Mouse (Mus musculus): ENCODE results near the gene Eps15l1.

Gene Eps15l1

GRCm38 (mm10) chr8:72421362-72422335, at the start of gene Eps15l1:
TSS of gene Eps15l1 (minus strand) at chr8:72421460.
- peak; percentile 98 for DNase-seq

- no peak for DNase-seq
Observed at GRCm38 (mm10) chr8:72470684-72471083, 49.4 kb upstream of the Eps15l1 start.

DNA sequence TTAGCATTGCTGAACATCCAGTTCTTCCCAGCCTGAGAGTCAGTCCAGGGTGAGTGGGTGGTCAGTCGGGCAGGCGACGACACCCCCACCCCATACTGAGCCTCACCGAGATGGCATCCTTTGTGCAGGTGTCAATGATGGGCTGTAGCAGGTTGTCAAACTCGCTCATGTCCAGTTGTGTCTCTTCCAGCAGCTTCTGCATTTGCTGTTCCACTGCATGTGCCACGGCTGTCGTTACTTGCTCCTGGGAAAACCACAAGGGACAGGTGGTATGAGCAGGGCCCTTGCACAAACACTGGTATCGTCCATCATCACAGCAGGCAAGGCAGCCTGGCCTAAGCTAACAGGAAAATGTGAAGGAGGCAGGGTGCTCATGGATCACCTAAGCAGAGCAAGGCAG, 48.7 kb upstream of the Eps15l1 start:
- DNase-seq: no peak

GRCm38 (mm10) chr8:72469243-72469642, 48.0 kb upstream of the Eps15l1 start:
- no peak for DNase-seq

GRCm38 (mm10) chr8:72464211-72464610, 43.0 kb upstream of the Eps15l1 start:
- no peak for DNase-seq

- no peak for DNase-seq
Observed at GRCm38 (mm10) chr8:72459881-72460533, 38.7 kb upstream of the Eps15l1 start.

- no peak for DNase-seq
Observed at GRCm38 (mm10) chr8:72458457-72458856, 37.2 kb upstream of the Eps15l1 start.

DNA sequence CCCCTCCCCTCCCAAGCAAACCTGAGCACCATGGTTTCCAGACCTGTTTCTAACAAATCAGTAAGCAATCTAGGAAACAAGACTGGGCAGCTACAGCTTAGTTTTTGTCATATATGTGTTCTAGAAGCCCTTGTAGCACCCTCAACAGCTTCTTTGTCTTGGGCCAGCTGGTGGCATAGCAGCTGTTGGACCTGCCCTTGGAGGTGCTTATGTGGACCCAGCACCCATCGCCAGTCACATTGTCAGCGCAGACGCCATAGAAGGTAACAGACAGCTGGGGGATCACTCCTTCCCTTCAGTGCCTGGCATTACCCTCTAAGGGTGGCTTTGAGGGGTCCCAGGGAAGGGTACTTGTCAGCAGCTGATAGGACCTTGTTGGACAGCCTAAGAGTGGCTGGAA, 36.5 kb upstream of the Eps15l1 start:
- DNase-seq: no peak

DNA sequence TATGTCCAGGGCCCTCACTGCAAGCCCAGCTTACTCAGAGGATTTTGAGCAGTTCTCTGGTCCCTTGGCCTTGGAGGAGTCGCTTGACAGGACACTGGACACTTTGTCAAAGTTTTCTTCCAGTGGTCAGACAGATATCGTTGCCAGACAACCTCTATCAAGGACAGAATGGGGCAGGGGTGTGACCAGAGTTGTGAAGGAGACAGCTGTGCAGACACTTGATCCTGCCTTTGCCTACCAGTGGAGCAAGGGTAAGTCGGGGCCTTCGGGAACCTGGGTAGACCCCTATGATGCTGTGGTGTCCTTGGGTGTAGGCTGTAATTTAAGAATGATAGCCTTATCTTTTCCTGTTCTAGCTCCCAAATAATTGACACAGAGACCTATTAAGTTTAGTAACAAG, 34.1 kb upstream of the Eps15l1 start:
- DNase-seq: no peak

DNA sequence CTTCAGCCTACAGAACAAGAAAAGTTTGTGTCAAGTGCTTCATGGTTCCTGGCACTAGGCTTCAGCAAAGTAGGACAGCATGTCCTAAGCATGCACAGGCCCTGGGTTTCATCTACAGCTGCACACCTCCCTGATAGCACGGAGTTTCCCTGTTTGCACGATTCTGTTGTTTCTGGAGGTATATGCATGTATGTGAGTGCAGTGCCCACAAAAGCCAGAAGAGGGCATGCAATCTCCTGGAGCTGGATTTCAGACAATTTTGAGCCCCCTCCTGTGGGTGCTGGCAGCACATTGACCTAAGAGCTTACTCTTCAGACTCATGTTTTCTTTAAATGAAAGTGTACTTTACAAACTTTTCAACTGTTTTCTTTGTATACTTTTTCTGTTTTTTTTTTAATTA, 32.6 kb upstream of the Eps15l1 start:
- DNase-seq: no peak

- no peak for DNase-seq
Observed at GRCm38 (mm10) chr8:72451516-72451915, 30.3 kb upstream of the Eps15l1 start.

- DNase-seq: no peak
Observed at GRCm38 (mm10) chr8:72445071-72445470, 23.8 kb upstream of the Eps15l1 start.

GRCm38 (mm10) chr8:72443994-72444350, 22.7 kb upstream of the Eps15l1 start:
- DNase-seq: no peak

GRCm38 (mm10) chr8:72443338-72443993, 22.2 kb upstream of the Eps15l1 start, which contains the start of the genes Calr3 and 1700030K09Rik:
TSS of gene Calr3 (minus strand) at chr8:72443870.
TSS of gene 1700030K09Rik (plus strand) at chr8:72443880.
- DNase-seq: peak; percentile 97

- no peak for DNase-seq
Observed at GRCm38 (mm10) chr8:72438248-72439015, 17.2 kb upstream of the Eps15l1 start.

- DNase-seq: no peak
Observed at GRCm38 (mm10) chr8:72434952-72435351, 13.7 kb upstream of the Eps15l1 start.

DNA sequence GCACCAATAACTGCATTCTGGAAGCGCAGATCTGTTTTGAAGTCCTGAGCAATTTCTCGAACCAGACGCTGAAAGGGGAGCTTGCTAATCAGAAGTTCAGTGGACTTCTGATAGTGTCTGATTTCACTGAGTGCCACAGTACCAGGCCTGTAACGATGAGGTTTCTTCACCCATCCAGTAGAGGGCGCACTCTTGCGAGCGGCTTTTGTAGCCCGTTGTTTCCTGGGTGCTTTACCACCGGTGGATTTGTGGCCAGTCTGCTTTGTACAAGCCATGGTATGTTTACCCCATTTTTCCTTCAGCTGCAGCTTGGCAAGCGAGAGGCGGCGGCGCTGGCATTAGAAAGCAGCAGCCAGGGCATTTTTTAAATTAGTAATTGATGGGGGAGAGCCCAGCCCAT, 8.4 kb upstream of the Eps15l1 start:
- DNase-seq: no peak

DNA sequence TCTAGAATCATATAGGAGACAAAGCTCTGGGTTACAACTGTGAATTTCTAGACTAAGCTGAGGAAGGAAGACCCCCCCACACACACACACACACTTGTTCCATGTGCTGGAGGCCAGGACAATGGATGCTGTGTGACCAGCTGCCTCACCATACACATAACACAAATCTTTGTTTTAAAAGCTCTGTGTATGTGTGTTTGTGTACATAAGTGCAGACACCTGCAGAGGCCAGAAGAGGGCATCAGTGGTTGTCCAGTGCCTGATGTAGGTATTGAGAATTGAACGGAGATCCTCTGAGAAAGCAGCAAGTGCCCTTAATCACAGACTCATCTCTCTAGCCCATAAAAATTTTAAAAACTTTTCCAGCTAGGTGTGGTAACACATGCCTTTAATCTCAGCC, 1.7 kb upstream of the Eps15l1 start:
- no peak for DNase-seq

GRCm38 (mm10) chr8:72420571-72421361, 494 bp downstream of the Eps15l1 start:
- DNase-seq: peak; percentile 38

- no peak for DNase-seq
Observed at GRCm38 (mm10) chr8:72418073-72418472, 3.2 kb downstream of the Eps15l1 start.

DNA sequence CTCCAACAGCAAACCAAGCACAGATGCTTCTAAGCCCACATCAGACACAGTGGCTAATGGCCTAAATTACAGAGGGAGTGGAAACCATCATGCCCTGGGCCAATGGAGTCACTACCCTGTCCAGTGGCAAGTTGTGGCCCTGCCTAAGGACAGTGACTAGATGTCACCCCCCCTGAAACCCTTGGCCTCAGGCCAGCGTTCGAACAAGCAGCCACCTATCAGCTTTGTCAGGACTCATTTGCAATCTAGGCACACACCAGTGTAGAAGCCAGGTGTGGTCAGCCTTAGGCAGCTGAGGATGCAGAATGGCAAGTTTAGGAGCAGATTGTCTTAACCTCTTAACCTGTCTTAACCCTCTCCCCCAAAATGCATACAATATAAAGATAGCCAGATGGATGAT, 6.0 kb downstream of the Eps15l1 start:
- DNase-seq: no peak

DNA sequence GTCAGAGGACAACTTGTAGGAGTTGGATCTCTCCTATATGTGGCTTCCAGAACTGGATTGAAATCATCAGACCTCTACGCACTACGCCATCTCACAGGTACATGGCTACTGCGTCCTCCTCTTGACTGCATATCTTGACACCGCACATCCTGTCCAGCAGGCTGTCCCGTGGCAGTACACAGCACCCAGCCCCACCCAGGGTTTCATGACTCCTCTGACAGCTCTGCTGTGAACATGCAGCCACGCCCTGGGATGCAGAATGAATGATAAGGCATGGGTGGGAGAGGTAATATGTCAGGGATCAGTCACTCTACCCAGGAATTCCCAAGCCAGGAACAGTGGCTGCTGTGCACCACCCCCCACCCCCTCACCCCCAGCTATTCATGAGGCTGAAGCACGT, 7.4 kb downstream of the Eps15l1 start:
- DNase-seq: no peak
